Mouse (Mus musculus) heart, embryonic 12.5 days (tissue): ENCODE data around the gene Ugt1a9. TPM values are rescaled to one million over a fixed set of nuclear protein-coding genes. Genes with fewer than 3 reads are reported as not detected.
"Not testable (repeated sequence)": the region's sequence is repeated elsewhere in the genome, so short reads cannot be mapped to it uniquely, and the experiment has no call there.

Experiments
- ATAC-seq: fragments of 200-750 bp; cut with Nextera tagmentation; 2 replicates; pipeline ENCODE4 v1.8.0; 2017; ENCODE audit warnings: moderate TSS enrichment, moderate library complexity; ENCODE audit not compliant: insufficient number of reproducible peaks, low FRiP score
- H3K27ac ChIP-seq: fragments of 300-500 bp; sonication (generic); 2 replicates; pipeline ENCODE4 v1.5.1; 2016; ENCODE audit warnings: mild to moderate bottlenecking, moderate library complexity; ENCODE audit not compliant: poor library complexity, severe bottlenecking
- H3K27me3 ChIP-seq: fragments of 300-500 bp; sonication (generic); replicated peaks from 2 replicates; pipeline ENCODE4 v1.6.1; 2016; ENCODE audit warnings: mild to moderate bottlenecking, moderate library complexity
- H3K36me3 ChIP-seq: fragments of 300-500 bp; sonication (generic); 2 replicates; pipeline ENCODE4 v1.6.1; 2016; ENCODE audit warnings: mild to moderate bottlenecking, moderate library complexity
- H3K4me1 ChIP-seq: fragments of 300-500 bp; sonication (generic); replicated peaks from 2 replicates; pipeline ENCODE4 v1.6.1; 2016; ENCODE audit warnings: mild to moderate bottlenecking
- H3K4me2 ChIP-seq: fragments of 300-500 bp; sonication (generic); 2 replicates; pipeline ENCODE4 v1.6.1; 2016; ENCODE audit warnings: mild to moderate bottlenecking, moderate library complexity
- H3K4me3 ChIP-seq: fragments of 300-500 bp; sonication (generic); 2 replicates; pipeline ENCODE4 v1.5.1; 2016; ENCODE audit warnings: mild to moderate bottlenecking
- H3K9ac ChIP-seq: fragments of 300-500 bp; sonication (generic); 2 replicates; pipeline ENCODE4 v1.6.1; 2016; ENCODE audit warnings: mild to moderate bottlenecking, moderate library complexity
- H3K9me3 ChIP-seq: fragments of 300-500 bp; sonication (generic); replicated peaks from 2 replicates; pipeline ENCODE4 v1.6.1; 2016; ENCODE audit warnings: mild to moderate bottlenecking, moderate library complexity
- WGBS: fragments of 180-500 bp; shearing (Covaris S2); methylation state at CpG from one replicate; pipeline ENCODE4 v1.1.7; 2016; 5-methylcytosine and 5-hydroxymethylcytosine counted together
- polyA plus RNA-seq: library from polyadenylated mRNA; unstranded; fragments of >200 nt; fragmentation: Nextera tagmentation; extraction: Ambion mirVana; gene quantifications from 2 replicates; pipeline ENCODE4 v1.2.1, GENCODE M21; 2016

Ugt1a9 gene
- polyA plus RNA-seq, 1 experiment from 2014 or later: not detected

- Histone ChIP-seq H3K4me1 (no peaks in the 10 kb centered on the region), H3K27me3 (no peaks in the 10 kb centered on the region), H3K36me3 (no peaks in the 10 kb centered on the region), H3K27ac (no peak within 1 kb of the TSS), H3K4me3 (no peak within 1 kb of the TSS), H3K4me2 (no peak within 1 kb of the TSS), H3K9me3 (no peaks in the 10 kb centered on the region), H3K9ac (no peak within 1 kb of the TSS)
- 60% methylated on average over 3 of the region's 3 CpGs for WGBS
- ATAC-seq: no peak
These were observed 16.9 kb downstream of the Ugt1a9 start, which contains the start of gene Ugt1a8 for GRCm38 (mm10) chr1:88087513-88087912. Gene Ugt1a8, plus strand, starts transcription at chr1:88087813.

GRCm38 (mm10) chr1:88092341-88092740, 21.7 kb downstream of the Ugt1a9 start:
- no peaks in the 10 kb centered on the region for H3K9me3 ChIP-seq
- no peak overlapping the region for H3K27ac ChIP-seq
- H3K9ac ChIP-seq: no peak overlapping the region
- H3K36me3 ChIP-seq: no peaks in the 10 kb centered on the region
- no peaks in the 10 kb centered on the region for H3K27me3 ChIP-seq
- ATAC-seq: no peak
- 0 out of 2 replicates have a peak, but pooled peaks cover 2% of the 10 kb centered on the region for H3K4me1 ChIP-seq
- no peak overlapping the region for H3K4me3 ChIP-seq
- H3K4me2 ChIP-seq: no peak overlapping the region

GRCm38 (mm10) chr1:88094270-88094676, 23.7 kb downstream of the Ugt1a9 start:
- WGBS: 77% methylated on average over 3 of the region's 3 CpGs
- not testable (repeated sequence) for H3K27ac ChIP-seq, H3K4me2 ChIP-seq, H3K4me3 ChIP-seq, H3K4me1 ChIP-seq, ATAC-seq, H3K9ac ChIP-seq, H3K27me3 ChIP-seq, H3K9me3 ChIP-seq, H3K36me3 ChIP-seq

- no peak for ATAC-seq
- H3K9me3 ChIP-seq: no peaks in the 10 kb centered on the region
- no peak within 1 kb of the TSS for H3K4me3 ChIP-seq
- 0 out of 2 replicates have a peak, but pooled peaks cover 2% of the 10 kb centered on the region for H3K4me1 ChIP-seq
- H3K9ac ChIP-seq: no peak within 1 kb of the TSS
- H3K27me3 ChIP-seq: no peaks in the 10 kb centered on the region
- no peak within 1 kb of the TSS for H3K27ac ChIP-seq
- WGBS: 62% methylated on average over 10 of the region's 10 CpGs
- H3K4me2 ChIP-seq: no peak within 1 kb of the TSS
- H3K36me3 ChIP-seq: no peaks in the 10 kb centered on the region
These were observed 24.4 kb downstream of the Ugt1a9 start, which contains the start of gene Ugt1a7c for GRCm38 (mm10) chr1:88094941-88095492. Gene Ugt1a7c, plus strand, starts transcription at chr1:88095062.

- 78% methylated on average over 3 of the region's 3 CpGs for WGBS
- not testable (repeated sequence) for H3K4me3 ChIP-seq, H3K9ac ChIP-seq, H3K27ac ChIP-seq, H3K36me3 ChIP-seq, H3K4me2 ChIP-seq, ATAC-seq, H3K27me3 ChIP-seq, H3K4me1 ChIP-seq, H3K9me3 ChIP-seq
These were observed 27.9 kb downstream of the Ugt1a9 start for GRCm38 (mm10) chr1:88098546-88098945.

- not testable (repeated sequence) for H3K9me3 ChIP-seq, H3K27ac ChIP-seq, H3K36me3 ChIP-seq, H3K4me3 ChIP-seq, H3K9ac ChIP-seq, H3K4me2 ChIP-seq, H3K4me1 ChIP-seq, ATAC-seq, H3K27me3 ChIP-seq
- WGBS: 71% methylated on average over 2 of the region's 2 CpGs
These were observed 29.1 kb downstream of the Ugt1a9 start for GRCm38 (mm10) chr1:88099691-88100090.

- not testable (repeated sequence) for H3K27ac ChIP-seq, H3K27me3 ChIP-seq, ATAC-seq, H3K4me3 ChIP-seq, H3K4me2 ChIP-seq, H3K36me3 ChIP-seq, H3K9ac ChIP-seq, H3K9me3 ChIP-seq, H3K4me1 ChIP-seq
- WGBS: 32% methylated on average over 3 of the region's 3 CpGs
These were observed 32.4 kb downstream of the Ugt1a9 start, which contains the start of gene Ugt1a6b for GRCm38 (mm10) chr1:88103019-88103418. Gene Ugt1a6b, plus strand, starts transcription at chr1:88103252.

GRCm38 (mm10) chr1:88103697-88104468, 33.3 kb downstream of the Ugt1a9 start:
- not testable (repeated sequence) for H3K4me3 ChIP-seq, H3K27me3 ChIP-seq, H3K9me3 ChIP-seq, H3K27ac ChIP-seq, H3K4me2 ChIP-seq, ATAC-seq, H3K9ac ChIP-seq, H3K4me1 ChIP-seq, H3K36me3 ChIP-seq
- WGBS: 75% methylated on average over 5 of the region's 5 CpGs

- Histone ChIP-seq H3K36me3 (no peaks in the 10 kb centered on the region), H3K27me3 (no peaks in the 10 kb centered on the region), H3K4me2 (no peak overlapping the region), H3K4me3 (no peak overlapping the region), H3K4me1 (no peaks in the 10 kb centered on the region), H3K9me3 (no peaks in the 10 kb centered on the region), H3K9ac (no peak overlapping the region), H3K27ac (no peak overlapping the region)
- no peak for ATAC-seq
- 76% methylated on average over 1 of the region's 1 CpGs for WGBS
These were observed 34.2 kb downstream of the Ugt1a9 start for GRCm38 (mm10) chr1:88104667-88105430.

- no peak overlapping the region for H3K4me3 ChIP-seq
- ATAC-seq: no peak
These were observed 35.1 kb downstream of the Ugt1a9 start for GRCm38 (mm10) chr1:88105656-88106055.

GRCm38 (mm10) chr1:88109027-88109557, 38.5 kb downstream of the Ugt1a9 start:
- not testable (repeated sequence) for H3K9me3 ChIP-seq, H3K36me3 ChIP-seq, H3K27ac ChIP-seq, H3K27me3 ChIP-seq, H3K4me1 ChIP-seq, H3K4me3 ChIP-seq, H3K9ac ChIP-seq, H3K4me2 ChIP-seq
- WGBS: 75% methylated on average over 2 of the region's 2 CpGs
- ATAC-seq: peak; percentile 93

More at GRCm38 (mm10) chr1:88105656-88106055, 35.1 kb downstream of the Ugt1a9 start:
- no peak overlapping the region for H3K9ac ChIP-seq
- no peaks in the 10 kb centered on the region for H3K9me3 ChIP-seq
- H3K4me2 ChIP-seq: no peak overlapping the region
- H3K27me3 ChIP-seq: no peaks in the 10 kb centered on the region
- no peaks in the 10 kb centered on the region for H3K36me3 ChIP-seq
- 64% methylated on average over 2 of the region's 2 CpGs for WGBS
- H3K4me1 ChIP-seq: no peaks in the 10 kb centered on the region
- H3K27ac ChIP-seq: no peak overlapping the region
